Mouse (Mus musculus) CD8-positive naive resting alpha-beta T cell, adult 2 months (primary cell): ENCODE measurements around the gene Agpat4.
"Not testable (repeated sequence)": the region's sequence is repeated elsewhere in the genome, so short reads cannot be mapped to it uniquely, and the experiment has no call there.

Experiments
- DNase-seq, 2 experiments: peaks; one replicate each; pipeline ENCODE4 v3.0.0; 2022; ENCODE audit warnings: low read depth in 2 of 2, low spot score in 2 of 2

The Agpat4 gene

GRCm38 (mm10) chr17:12224551-12224950 is 106.0 kb downstream of the Agpat4 start:
- not testable (repeated sequence) for DNase-seq

- DNase-seq, result no peak
Measured at GRCm38 (mm10) chr17:12225227-12225626, 106.7 kb downstream of the Agpat4 start.

DNA sequence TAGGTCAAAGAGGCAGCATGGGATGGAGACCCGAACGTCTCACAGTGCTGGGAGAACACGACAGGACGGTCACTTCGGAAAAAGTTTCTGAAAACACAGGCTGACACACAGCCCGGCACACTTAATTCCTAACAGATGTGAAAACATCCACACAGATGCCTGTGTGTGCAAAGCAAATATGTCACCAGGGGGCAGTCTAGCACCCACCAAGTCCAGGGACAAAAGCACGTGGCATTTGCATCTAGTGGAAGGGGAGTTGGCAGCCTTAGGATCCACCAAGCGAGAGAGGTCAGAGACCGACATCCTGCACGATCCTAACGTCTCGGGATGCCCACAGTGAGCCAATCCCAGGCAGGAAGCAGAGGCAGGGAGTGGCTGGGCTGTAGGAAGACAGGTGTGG is 108.0 kb downstream of the Agpat4 start:
- no peak for DNase-seq

DNA sequence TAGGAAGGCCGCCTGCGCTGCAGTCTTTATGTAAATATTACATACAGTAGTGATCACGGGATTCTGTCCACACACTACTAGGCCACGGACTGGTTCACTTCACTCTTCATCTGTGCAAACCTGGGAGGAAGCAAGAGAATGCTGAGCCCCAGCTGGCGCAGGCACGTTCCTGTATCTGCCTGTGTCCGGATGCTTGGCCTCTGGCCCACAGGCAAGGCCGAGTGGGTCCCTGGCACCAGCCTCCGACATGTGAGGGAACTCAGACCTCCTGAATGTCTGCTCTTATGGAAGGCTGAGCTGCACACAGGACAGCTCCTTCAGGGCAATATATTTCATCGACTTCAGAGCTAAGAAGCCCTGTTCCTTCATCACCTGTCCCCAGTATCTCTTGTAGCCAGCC is 109.5 kb downstream of the Agpat4 start:
- no peak for DNase-seq

GRCm38 (mm10) chr17:12228471-12228870 is 110.0 kb downstream of the Agpat4 start:
- DNase-seq, result no peak

DNA sequence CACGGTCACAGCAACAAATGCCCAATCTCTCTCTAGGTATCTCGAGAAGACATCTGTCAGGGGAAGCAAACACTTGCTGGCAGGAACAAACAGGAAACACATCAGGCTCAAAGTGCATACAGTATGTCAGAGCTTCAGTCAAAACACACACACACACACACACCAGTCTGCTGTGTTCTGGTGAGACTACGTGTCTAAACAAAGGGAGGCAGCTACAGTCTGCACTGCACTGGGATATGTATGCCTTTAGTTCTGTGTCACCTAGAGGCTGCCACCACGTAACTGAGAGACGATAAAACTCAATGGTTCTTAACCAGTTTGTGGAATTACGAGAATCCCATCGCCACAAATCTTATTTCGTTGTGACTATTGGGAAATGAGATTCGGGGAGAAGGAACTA is 111.3 kb downstream of the Agpat4 start:
- DNase-seq, result no peak

DNA sequence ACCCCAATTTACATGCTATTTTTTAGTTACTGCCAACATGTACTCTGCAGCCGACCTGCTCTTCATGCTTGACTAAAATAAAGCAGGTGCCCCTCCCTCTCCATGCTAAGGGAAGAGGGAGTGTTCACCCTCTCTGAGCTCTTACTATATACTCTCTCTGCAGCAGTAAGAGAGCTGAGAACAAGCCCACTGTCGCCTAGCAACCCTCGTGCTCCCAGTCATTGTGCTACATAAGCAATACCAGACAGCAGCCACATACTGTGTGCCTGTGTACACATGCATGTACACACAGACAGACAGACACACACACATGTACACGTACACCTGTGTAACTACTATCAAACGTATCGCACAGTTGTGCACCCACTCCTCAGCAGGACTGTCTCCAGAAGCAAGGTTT is 111.7 kb downstream of the Agpat4 start:
- DNase-seq, result no peak

GRCm38 (mm10) chr17:12231087-12231486 is 112.6 kb downstream of the Agpat4 start:
- no peak for DNase-seq

GRCm38 (mm10) chr17:12232724-12233123 is 114.2 kb downstream of the Agpat4 start:
- DNase-seq, result no peak

DNA sequence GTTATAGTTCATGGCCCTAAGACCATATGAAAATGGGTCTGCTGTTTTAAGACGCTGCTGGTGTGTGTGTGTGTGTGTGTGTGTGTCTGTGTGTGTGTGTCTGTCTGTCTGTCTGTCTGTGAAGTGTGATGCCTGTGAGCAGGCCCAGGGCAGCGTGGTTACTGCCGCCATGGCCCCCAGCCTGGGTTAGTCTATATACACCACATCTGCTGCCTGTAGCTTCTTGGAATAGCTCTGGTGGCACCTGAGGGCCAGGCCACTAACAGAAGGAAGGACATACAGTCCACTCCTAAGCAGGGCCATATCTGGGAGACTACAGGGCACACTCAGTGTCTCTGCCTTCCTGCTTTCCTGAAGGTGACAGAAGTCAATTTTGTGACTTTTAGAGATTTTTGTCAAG is 122.2 kb downstream of the Agpat4 start:
- DNase-seq, result no peak

DNA sequence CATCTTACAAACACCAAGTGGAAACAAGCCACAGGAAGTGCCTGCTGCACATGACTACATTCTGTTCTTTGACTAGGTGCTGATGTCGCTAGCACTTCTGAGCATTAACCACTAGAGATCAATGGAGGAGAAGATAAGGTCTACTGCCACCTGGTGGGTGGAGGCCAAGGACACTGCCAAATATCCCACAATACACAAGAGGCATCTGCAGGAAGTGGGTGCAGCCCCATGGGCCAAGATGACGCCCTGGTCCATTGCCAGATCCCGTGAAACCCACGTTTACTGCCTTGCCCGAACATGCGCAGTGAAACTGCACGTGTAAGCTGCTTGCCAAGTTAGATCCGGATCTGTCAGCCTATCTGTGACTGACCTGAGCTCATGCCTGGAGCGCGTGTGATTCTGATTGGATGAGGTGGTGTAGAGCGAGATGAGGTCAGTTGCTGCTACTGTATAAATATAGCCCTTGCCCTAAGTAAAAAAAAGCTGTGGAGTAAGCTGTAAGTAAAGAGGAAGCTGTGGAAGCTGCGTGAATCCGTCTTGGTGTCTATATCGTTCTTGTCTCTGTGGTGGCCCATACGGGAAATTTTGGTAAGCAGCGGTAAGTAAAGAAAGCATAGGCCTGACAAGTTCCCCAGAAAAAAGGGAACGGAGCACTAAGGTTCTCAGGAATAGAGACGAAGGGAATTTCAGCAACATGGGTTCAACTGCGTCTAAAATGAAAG is 131.4 kb downstream of the Agpat4 start:
- DNase-seq, result peak in 1 of 2 experiments; percentile 21

GRCm38 (mm10) chr17:12250581-12250980 is 132.1 kb downstream of the Agpat4 start:
- no peak for DNase-seq

GRCm38 (mm10) chr17:12256142-12256541 is 137.6 kb downstream of the Agpat4 start:
- DNase-seq, result no peak

DNA sequence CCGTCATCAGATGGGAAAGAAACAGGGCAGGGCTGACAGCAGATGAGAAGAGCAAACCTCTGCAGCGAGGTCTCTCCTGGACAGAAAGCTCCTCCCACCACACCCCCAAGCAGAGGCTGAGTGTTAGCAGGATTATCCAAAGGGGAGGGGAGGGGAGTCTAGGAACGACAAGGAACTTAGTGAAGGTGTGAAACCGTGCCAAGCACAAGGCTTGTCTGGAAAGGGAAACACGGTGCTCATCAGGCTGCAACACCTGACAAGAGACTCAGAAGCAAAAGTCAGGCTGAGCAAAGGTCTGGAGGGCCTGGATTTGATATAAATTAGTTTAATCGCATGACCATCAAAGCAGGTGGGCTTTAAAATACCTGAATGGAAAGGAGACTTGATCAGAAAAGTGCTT is 140.0 kb downstream of the Agpat4 start:
- no peak for DNase-seq

- DNase-seq, result no peak
Measured at GRCm38 (mm10) chr17:12259957-12260356, 141.5 kb downstream of the Agpat4 start.

DNA sequence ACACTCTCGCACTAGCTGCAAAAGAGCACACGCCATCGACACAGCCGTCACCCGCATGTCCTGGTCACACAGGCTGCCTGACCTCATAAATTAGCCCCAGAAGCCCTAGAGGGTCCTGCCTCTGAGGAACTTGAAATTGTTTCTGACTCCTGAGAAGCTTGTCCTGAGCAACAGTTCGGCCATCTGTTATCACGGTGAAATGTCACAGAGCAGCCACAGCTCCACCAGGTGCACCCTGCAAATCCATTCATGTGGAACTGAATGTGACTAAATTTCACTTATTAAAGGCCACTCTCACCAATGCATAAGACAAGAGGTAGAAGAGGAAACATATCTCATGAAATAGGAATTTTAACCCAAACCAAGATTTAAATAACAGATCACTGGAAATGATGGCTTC is 142.9 kb downstream of the Agpat4 start:
- no peak for DNase-seq

- no peak for DNase-seq
Measured at GRCm38 (mm10) chr17:12261887-12262286, 143.4 kb downstream of the Agpat4 start.

- no peak for DNase-seq
Measured at GRCm38 (mm10) chr17:12262851-12263250, 144.3 kb downstream of the Agpat4 start.

GRCm38 (mm10) chr17:12263787-12264186 is 145.3 kb downstream of the Agpat4 start:
- no peak for DNase-seq

DNA sequence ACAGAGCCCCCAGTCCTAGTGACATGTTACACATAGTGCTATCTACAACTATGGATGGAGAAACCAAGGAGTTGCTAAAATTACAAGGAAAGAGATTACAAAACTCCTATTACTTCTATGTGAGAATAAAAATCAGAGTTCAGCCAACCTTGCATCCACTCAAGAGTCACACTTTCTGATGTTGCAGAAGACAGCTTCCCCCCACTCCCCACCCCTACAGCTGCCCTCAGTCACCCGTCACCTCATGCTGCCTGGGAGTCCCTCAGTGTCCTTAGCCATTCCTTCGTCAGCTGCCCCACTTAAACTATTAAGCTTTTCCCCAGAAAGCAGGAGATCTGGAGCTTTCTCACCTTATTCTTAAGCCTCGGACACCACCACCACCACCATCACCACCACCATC is 145.8 kb downstream of the Agpat4 start:
- no peak for DNase-seq

GRCm38 (mm10) chr17:12265969-12266925 is 147.7 kb downstream of the Agpat4 start:
- no peak for DNase-seq

GRCm38 (mm10) chr17:12268091-12268490 is 149.6 kb downstream of the Agpat4 start:
- no peak for DNase-seq
